Mouse (Mus musculus): ENCODE results near the gene Hnrnpr.

GRCm38 (mm10) chr4:136310229-136311041 is at the start of gene Hnrnpr:
- peak; percentile 72 for TF ChIP-seq POLR2A (IDR thresholded peaks at IDR 0.05; ENCODE audit: control insufficient read depth, low read depth, low read length)
- no peak for TF ChIP-seq CTCF (IDR thresholded peaks at IDR 0.05; ENCODE audit: control insufficient read depth, insufficient read depth, insufficient replicate concordance, low read depth, low read length)

Measured in testis, adult 2 months (tissue).